Mouse (Mus musculus) CD4-positive naive resting alpha-beta T cell, adult 57 days (primary cell): Measurements from ENCODE around the gene Ccl21b. TPM values are rescaled to one million over a fixed set of nuclear protein-coding genes. Genes with fewer than 3 reads are reported as not detected.

Experiments
- total RNA-seq: library from RNA; stranded (reverse); gene quantifications from one replicate; pipeline ENCODE4 v1.2.4, GENCODE M21; 2023

Ccl21b gene
- total RNA-seq: not detected

GRCm38 (mm10) chr4:42255467-42255866 is at the start of gene Ccl21b:
Gene Ccl21b, plus strand, starts transcription at chr4:42255767.

GRCm38 (mm10) chr4:42240339-42240738 is 15.2 kb upstream of the Ccl21b start, which contains the start of gene Gm10600:
Gene Gm10600, plus strand, starts transcription at chr4:42240639.

GRCm38 (mm10) chr4:42293967-42294366 is 38.4 kb downstream of the Ccl21b start, which contains the start of gene Gm21953:
Gene Gm21953, plus strand, starts transcription at chr4:42294267.

Other genes starting within 250 kb of the Ccl21b start
- gene Gm21093, start 221.0 kb upstream of the Ccl21b start, total RNA-seq: not detected
- gene Gm3893, start 164.6 kb upstream of the Ccl21b start, total RNA-seq: not detected
- not detected for gene Gm13304, start 140.9 kb upstream of the Ccl21b start, total RNA-seq
- not detected for gene Gm13306, start 102.3 kb upstream of the Ccl21b start, total RNA-seq
- gene Gm13305, start 87.2 kb upstream of the Ccl21b start, total RNA-seq: not detected
- not detected for gene Gm10600, start 15.1 kb upstream of the Ccl21b start, total RNA-seq
- gene Gm21953, start 38.5 kb downstream of the Ccl21b start, total RNA-seq: not detected
- 0.24 TPM for gene Fam205a3, start 62.6 kb downstream of the Ccl21b start, total RNA-seq
- gene Gm21586, start 183.6 kb downstream of the Ccl21b start, total RNA-seq: not detected
- not detected for gene Gm2163, start 211.0 kb downstream of the Ccl21b start, total RNA-seq